Mouse (Mus musculus) cerebellum, adult 11-12 months (tissue): ENCODE results near the gene Atp5g3.

ENCODE experiments used
- DNase-seq: peaks from one replicate; pipeline ENCODE4 v3.0.0; 2022

Atp5g3 gene

GRCm38 (mm10) chr2:73893473-73894270, 17.5 kb downstream of the Atp5g3 start:
- DNase-seq = peak; percentile 42

GRCm38 (mm10) chr2:73892464-73893296, 18.4 kb downstream of the Atp5g3 start, which contains the start of gene Atf2:
TSS of gene Atf2 (minus strand) at chr2:73892639.
- peak; percentile 100 for DNase-seq

DNA sequence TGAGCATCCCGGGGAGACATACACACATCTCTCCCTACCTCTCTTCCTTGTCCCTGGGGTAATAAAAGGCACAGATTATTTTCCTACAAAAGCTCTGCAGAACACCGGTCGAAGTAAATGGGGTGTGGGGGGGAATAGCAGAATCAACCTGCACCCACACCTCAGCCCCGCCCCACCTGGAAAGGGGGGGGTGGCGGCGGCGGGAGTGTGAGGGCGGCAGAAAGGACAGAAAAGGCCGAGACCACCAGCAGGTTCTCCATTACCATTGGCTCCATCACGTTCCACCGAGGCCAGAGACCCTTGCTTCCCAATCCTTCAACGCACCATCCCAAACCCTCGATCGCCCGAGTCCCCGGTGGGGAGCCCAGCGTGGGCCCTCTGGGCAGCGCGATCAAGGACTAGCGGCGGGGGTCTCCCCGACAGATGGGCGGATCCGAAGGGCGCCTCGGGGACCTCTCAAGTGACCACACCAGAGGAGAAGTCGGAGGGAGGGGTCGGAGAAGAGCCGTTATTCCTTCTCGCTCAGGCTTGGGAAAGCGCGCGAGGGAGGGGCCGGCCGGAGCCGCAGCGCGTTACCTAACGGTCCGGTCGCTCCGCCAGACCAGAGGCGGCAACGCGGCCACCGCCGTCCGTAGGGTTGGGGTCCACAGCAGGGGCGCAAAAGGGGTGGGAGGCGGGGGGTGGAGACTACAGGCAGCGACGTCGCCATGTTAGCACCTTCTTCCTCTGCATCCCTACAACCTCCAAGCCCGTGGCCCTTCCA, 19.2 kb downstream of the Atp5g3 start:
- DNase-seq = peak; percentile 86

DNA sequence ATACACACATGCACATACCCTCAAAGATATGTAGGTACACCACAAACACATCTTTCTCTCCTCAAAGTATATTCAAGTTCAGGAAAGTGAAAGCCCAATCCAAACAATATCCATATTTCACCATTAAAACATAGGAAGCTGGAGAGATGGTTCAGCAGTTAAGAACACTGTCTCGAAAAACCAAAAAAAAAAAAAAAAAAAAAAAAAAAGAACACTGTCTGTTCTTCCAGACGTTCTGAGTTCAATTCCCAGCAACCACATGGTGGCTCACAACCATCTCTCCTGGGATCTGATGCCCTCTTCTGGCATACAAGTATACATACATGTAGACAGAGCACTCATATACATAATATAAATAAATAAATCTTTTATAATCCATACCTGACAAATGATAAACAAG, 25.1 kb downstream of the Atp5g3 start:
- no peak for DNase-seq

DNA sequence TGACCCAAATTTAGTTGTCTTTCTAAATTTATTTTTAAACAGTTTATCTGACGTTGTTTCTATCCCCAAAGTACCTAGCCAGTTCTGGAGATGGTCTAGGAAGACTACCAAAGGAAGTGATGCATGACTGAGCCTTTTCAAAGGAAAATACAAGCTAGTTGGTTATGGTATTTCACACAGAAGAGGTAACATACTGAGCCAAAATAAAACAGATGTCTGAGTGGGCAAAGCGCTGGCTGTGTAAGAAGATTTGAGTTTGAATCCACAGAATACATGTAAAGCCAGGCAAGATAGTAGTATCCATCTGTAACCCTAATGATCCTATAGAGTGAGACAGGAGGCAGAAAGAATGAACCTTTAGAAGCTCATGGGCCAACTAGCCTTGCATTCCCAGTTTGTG, 33.2 kb downstream of the Atp5g3 start:
- no peak for DNase-seq

GRCm38 (mm10) chr2:73867764-73868487, 43.2 kb downstream of the Atp5g3 start:
- DNase-seq = peak; percentile 58

GRCm38 (mm10) chr2:73860046-73860624, 51.0 kb downstream of the Atp5g3 start:
- no peak for DNase-seq
